Mouse (Mus musculus): ENCODE data around the gene Rnf113a1. TPM values are rescaled to one million over a fixed set of nuclear protein-coding genes. Genes with fewer than 3 reads are reported as not detected.

Rnf113a1 gene
- polyA plus RNA-seq (2021; fragmentation: Nextera tagmentation): 12.6 and 16.1 TPM in 2 replicates
- long read RNA-seq, experiment 1, transcript Rnf113a1-201 (1 exons, 1,223 nt): major isoform, 6 of 6 reads
- long read RNA-seq, experiment 1, partial matches to known transcripts: 0 of 6 reads
- long read RNA-seq, experiment 1, other reads (novel, unspliced or antisense): 0 of 6 reads
- long read RNA-seq, experiment 2, transcript Rnf113a1-201 (1 exons, 1,223 nt): major isoform, 12 of 12 reads
- long read RNA-seq, experiment 2, partial matches to known transcripts: 0 of 12 reads
- long read RNA-seq, experiment 2, other reads (novel, unspliced or antisense): 0 of 12 reads

DNA sequence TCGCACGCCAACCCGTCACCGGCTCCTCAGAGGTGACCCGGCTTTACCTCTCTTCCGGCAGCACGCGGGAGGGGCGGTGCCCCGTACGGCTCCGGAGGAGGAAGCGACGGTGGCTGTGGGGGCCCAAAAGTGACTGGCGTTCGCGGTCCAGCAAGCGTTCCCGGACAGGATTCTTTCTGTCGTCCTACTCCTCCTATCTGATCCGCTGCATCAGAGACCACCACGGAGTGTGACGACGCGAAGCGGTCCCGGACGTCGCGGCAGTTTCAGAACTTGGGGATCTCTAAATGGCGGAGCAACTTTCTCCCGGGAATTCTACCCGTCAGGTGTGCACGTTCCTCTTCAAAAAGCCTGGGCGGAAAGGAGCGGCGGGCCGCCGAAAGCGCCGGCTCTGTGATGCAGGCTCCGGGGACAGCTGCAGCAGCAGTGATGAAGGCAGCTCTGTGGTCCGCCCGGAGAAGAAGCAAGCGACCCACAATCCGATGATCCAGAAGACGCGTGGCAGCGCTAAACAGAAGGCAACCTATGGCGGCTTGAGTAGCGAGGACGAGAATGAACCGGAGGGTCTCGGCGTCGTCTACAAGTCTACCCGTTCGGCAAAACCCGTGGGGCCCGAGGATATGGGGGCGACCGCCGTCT is at the start of gene Rnf113a1, which contains the start of gene Ndufa1:
Gene Rnf113a1 (plus strand): TSS at position 141 of the 639 bp plus-strand sequence.
Gene Ndufa1 (minus strand): TSS at position 59 of the 639 bp plus-strand sequence.

DNA sequence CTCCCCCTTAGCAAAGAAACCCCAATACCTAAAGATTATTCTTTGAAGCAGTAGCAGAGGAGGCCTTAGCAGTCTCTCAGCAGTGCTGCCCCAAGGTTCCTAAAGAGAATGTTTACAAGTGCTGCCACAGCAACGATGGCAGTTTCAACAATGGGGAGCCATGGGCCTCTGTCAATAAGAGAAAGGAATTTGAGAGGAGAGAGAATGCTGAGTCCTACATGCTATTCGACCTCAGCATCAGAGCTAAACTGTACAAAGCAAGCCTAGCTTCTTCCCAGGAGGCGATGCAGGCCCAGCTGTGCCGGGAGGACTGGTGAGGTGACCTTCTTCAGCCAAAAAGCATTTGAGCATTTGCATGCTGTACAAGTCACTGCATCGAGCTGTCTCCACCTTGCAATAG is 22.3 kb upstream of the Rnf113a1 start, which contains the start of gene Akap14:
Gene Akap14 (minus strand): TSS at position 101 of the 400 bp plus-strand sequence.

DNA sequence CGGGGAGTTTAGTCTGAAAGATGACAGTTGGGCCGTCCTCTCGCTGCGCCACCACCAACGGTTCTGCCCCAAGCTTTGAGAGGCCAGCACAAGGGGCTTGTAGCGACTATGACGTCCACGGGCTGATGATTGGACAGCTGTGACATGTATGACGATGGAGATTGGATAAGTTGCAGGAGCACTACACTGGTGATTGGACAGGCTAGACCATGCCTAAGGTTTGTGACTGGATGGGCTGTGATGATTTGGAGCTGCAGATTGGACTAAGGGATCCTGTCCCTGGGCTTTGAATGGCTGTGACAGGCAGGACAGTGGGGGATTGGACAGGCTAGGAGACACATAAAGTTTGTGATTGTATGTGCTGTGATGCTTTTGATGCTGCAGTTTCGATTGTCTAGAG is 19.9 kb downstream of the Rnf113a1 start, which contains the start of gene Gm9:
Gene Gm9 (minus strand): TSS at position 101 of the 400 bp plus-strand sequence.

DNA sequence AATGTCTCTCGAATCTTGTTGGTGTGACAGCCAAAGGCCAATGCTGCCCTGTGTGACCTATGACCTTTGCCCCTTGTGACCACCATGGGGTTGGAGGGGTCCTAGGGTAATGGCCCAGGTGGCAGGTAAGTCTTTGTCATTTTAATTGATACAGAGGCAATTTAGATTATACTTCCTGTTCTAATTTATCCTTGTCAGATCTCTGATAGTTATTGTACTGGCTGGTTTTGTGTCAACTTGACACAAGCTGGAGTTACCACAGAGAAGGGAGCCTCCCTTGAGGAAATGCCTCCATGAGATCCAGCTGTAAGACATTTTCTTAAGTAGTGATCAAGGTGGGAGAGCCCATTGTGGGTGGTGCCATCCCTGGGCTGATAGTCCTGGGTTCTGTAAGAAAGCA is 31.1 kb downstream of the Rnf113a1 start, which contains the start of gene Rhox1:
Gene Rhox1 (minus strand): TSS at position 101 of the 400 bp plus-strand sequence.

Other genes with a start within 250 kb of the Rnf113a1 start
- gene Sept6, start 199.5 kb upstream of the Rnf113a1 start, polyA plus RNA-seq (2021; fragmentation: Nextera tagmentation): 46.3 and 57.1 TPM in 2 replicates
- not detected in 2 replicates for gene Sowahd, start 142.4 kb upstream of the Rnf113a1 start, polyA plus RNA-seq (2021; fragmentation: Nextera tagmentation)
- 1,355 and 1,427 TPM in 2 replicates for gene Rpl39, start 105.8 kb upstream of the Rnf113a1 start, polyA plus RNA-seq (2021; fragmentation: Nextera tagmentation)
- gene Upf3b, start 80.9 kb upstream of the Rnf113a1 start, polyA plus RNA-seq (2021; fragmentation: Nextera tagmentation): 9.1 and 9.4 TPM in 2 replicates
- 7.7 and 7.9 TPM in 2 replicates for gene Nkap, start 64.5 kb upstream of the Rnf113a1 start, polyA plus RNA-seq (2021; fragmentation: Nextera tagmentation)
- gene Akap14, start 22.4 kb upstream of the Rnf113a1 start, polyA plus RNA-seq (2021; fragmentation: Nextera tagmentation): 0.08 TPM in 1 of 2 replicates, not detected in the other
- 1,185 and 1,422 TPM in 2 replicates for gene Ndufa1, start 82 bp upstream of the Rnf113a1 start, polyA plus RNA-seq (2021; fragmentation: Nextera tagmentation)
- gene Gm9, start 19.8 kb downstream of the Rnf113a1 start, polyA plus RNA-seq (2021; fragmentation: Nextera tagmentation): not detected in 2 replicates
- not detected in 2 replicates for gene Rhox1, start 31.0 kb downstream of the Rnf113a1 start, polyA plus RNA-seq (2021; fragmentation: Nextera tagmentation)
- not detected in 2 replicates for gene Rhox2a, start 53.7 kb downstream of the Rnf113a1 start, polyA plus RNA-seq (2021; fragmentation: Nextera tagmentation)
- not detected in 2 replicates for gene Rhox3a, start 58.7 kb downstream of the Rnf113a1 start, polyA plus RNA-seq (2021; fragmentation: Nextera tagmentation)
- gene Rhox4a, start 74.1 kb downstream of the Rnf113a1 start, polyA plus RNA-seq (2021; fragmentation: Nextera tagmentation): not detected in 2 replicates
- gene Rhox3a2, start 188.8 kb downstream of the Rnf113a1 start, polyA plus RNA-seq (2021; fragmentation: Nextera tagmentation): not detected in 2 replicates
- not detected in 2 replicates for gene Rhox4a2, start 199.6 kb downstream of the Rnf113a1 start, polyA plus RNA-seq (2021; fragmentation: Nextera tagmentation)
- gene Rhox2b, start 220.8 kb downstream of the Rnf113a1 start, polyA plus RNA-seq (2021; fragmentation: Nextera tagmentation): not detected in 2 replicates
- gene Rhox4b, start 241.2 kb downstream of the Rnf113a1 start, polyA plus RNA-seq (2021; fragmentation: Nextera tagmentation): not detected in 2 replicates